Mouse (Mus musculus): ENCODE measurements around the gene A1bg. TPM values are rescaled to one million over a fixed set of nuclear protein-coding genes. Genes with fewer than 3 reads are reported as not detected.

The A1bg gene
- total RNA-seq, 2 experiments from 2014 or later, result not detected

Other genes with a start within 250 kb of the A1bg start
- 1 to 10 TPM; 3.7 to 4.0 TPM for gene Fam84b, start 69.2 kb downstream of the A1bg start, total RNA-seq (2021)

Data from gastrocnemius, postnatal 14 days (tissue).